Mouse (Mus musculus) macrophage (primary cell): Measurements from ENCODE around the gene Zfp786. TPM values are rescaled to one million over a fixed set of nuclear protein-coding genes. Genes with fewer than 3 reads are reported as not detected.

Source experiments
- H3K27ac ChIP-seq: fragments of 350-480 bp; formaldehyde crosslinking; 2 replicates; pipeline ENCODE4 v1.9.0; 2021
- H3K36me3 ChIP-seq: fragments of 350-480 bp; formaldehyde crosslinking; 2 replicates; pipeline ENCODE4 v1.9.0; 2021; ENCODE audit errors: inconsistent target
- H3K4me3 ChIP-seq: fragments of 350-480 bp; formaldehyde crosslinking; 2 replicates; pipeline ENCODE4 v1.9.0; 2021; ENCODE audit errors: inconsistent target
- H3K79me2 ChIP-seq: fragments of 350-480 bp; formaldehyde crosslinking; 2 replicates; pipeline ENCODE4 v1.9.0; 2021; ENCODE audit errors: inconsistent target
- WGBS: methylation state at CpG from one replicate; pipeline ENCODE4 v1.1.7; 2026; ENCODE audit warnings: inconsistent platforms; ENCODE audit not compliant: missing documents; 5-methylcytosine and 5-hydroxymethylcytosine counted together
- polyA plus RNA-seq: library from polyadenylated mRNA; stranded (reverse); fragments of 250-400 nt; gene quantifications from 3 replicates; pipeline ENCODE4 v1.2.4, GENCODE M21; 2018; ENCODE audit warnings: inconsistent platforms

Zfp786 gene
- polyA plus RNA-seq, 1 experiment from 2014 or later = 0.09 TPM

- Histone ChIP-seq H3K27ac (no peak overlapping the region), H3K36me3 (no peaks in the 10 kb centered on the region), H3K4me3 (no peak overlapping the region), H3K79me2 (peaks cover 38% of the 10 kb centered on the region)
- WGBS = 100% methylated on average over 2 of the region's 2 CpGs
These were observed 7.0 kb upstream of the Zfp786 start for GRCm38 (mm10) chr6:47837630-47838029.

- WGBS = 1% methylated on average over 44 of the region's 49 CpGs
- H3K27ac ChIP-seq = 0 out of 2 replicates have a peak overlapping the region, but pooled peaks have one; percentile 8
- peaks cover 33% of the 10 kb centered on the region for H3K79me2 ChIP-seq
- no peaks in the 10 kb centered on the region for H3K36me3 ChIP-seq
- H3K4me3 ChIP-seq = peak overlapping the region; percentile 51
These were observed 5.4 kb upstream of the Zfp786 start for GRCm38 (mm10) chr6:47835984-47836521.

GRCm38 (mm10) chr6:47835482-47835983, 4.9 kb upstream of the Zfp786 start, which contains the start of gene Zfp398:
Gene Zfp398 (plus strand): TSS chr6:47835661.
- 0 out of 2 replicates have a peak within 1 kb of the TSS, but pooled peaks have one; percentile 8 for H3K27ac ChIP-seq
- H3K4me3 ChIP-seq = peak within 1 kb of the TSS; percentile 51
- peaks cover 33% of the 10 kb centered on the region for H3K79me2 ChIP-seq
- no peaks in the 10 kb centered on the region for H3K36me3 ChIP-seq
- WGBS = under 1% methylated on average over 43 of the region's 52 CpGs

- Histone ChIP-seq H3K27ac (no peak overlapping the region), H3K4me3 (no peak overlapping the region), H3K79me2 (peaks cover 6% of the 10 kb centered on the region), H3K36me3 (no peaks in the 10 kb centered on the region)
- WGBS = 100% methylated on average over 1 of the region's 1 CpGs
These were observed 1.6 kb upstream of the Zfp786 start for GRCm38 (mm10) chr6:47832220-47832619.

GRCm38 (mm10) chr6:47828950-47829349, 1.7 kb downstream of the Zfp786 start:
- Histone ChIP-seq H3K27ac (no peak overlapping the region), H3K4me3 (no peak overlapping the region), H3K79me2 (no peaks in the 10 kb centered on the region), H3K36me3 (no peaks in the 10 kb centered on the region)
- WGBS = 54% methylated on average over 1 of the region's 1 CpGs

GRCm38 (mm10) chr6:47827462-47827861, 3.2 kb downstream of the Zfp786 start:
- no peak overlapping the region for H3K27ac ChIP-seq
- H3K36me3 ChIP-seq = no peaks in the 10 kb centered on the region
- H3K4me3 ChIP-seq = no peak overlapping the region
- H3K79me2 ChIP-seq = no peaks in the 10 kb centered on the region
- WGBS = 91% methylated on average over 4 of the region's 4 CpGs

GRCm38 (mm10) chr6:47824241-47824640, 6.4 kb downstream of the Zfp786 start:
- H3K36me3 ChIP-seq = no peaks in the 10 kb centered on the region
- 100% methylated on average over 1 of the region's 2 CpGs for WGBS

GRCm38 (mm10) chr6:47821776-47822175, 8.9 kb downstream of the Zfp786 start:
- Histone ChIP-seq H3K4me3 (no peak overlapping the region), H3K79me2 (no peaks in the 10 kb centered on the region), H3K27ac (no peak overlapping the region), H3K36me3 (no peaks in the 10 kb centered on the region)
- WGBS = 86% methylated on average over 6 of the region's 6 CpGs

More at GRCm38 (mm10) chr6:47824241-47824640, 6.4 kb downstream of the Zfp786 start:
- Histone ChIP-seq H3K27ac (no peak overlapping the region), H3K79me2 (no peaks in the 10 kb centered on the region), H3K4me3 (no peak overlapping the region)

- Histone ChIP-seq H3K27ac (no peak overlapping the region), H3K79me2 (no peaks in the 10 kb centered on the region), H3K4me3 (no peak overlapping the region), H3K36me3 (no peaks in the 10 kb centered on the region)
- WGBS = 94% methylated on average over 5 of the region's 5 CpGs
These were observed 9.4 kb downstream of the Zfp786 start for GRCm38 (mm10) chr6:47821236-47821635.

GRCm38 (mm10) chr6:47819626-47820325, 10.9 kb downstream of the Zfp786 start:
- H3K27ac ChIP-seq = no peak overlapping the region
- no peaks in the 10 kb centered on the region for H3K36me3 ChIP-seq
- no peaks in the 10 kb centered on the region for H3K79me2 ChIP-seq
- no peak overlapping the region for H3K4me3 ChIP-seq
- 96% methylated on average over 23 of the region's 23 CpGs for WGBS

GRCm38 (mm10) chr6:47818721-47819120, 11.9 kb downstream of the Zfp786 start:
- Histone ChIP-seq H3K79me2 (no peaks in the 10 kb centered on the region), H3K36me3 (no peaks in the 10 kb centered on the region), H3K27ac (no peak overlapping the region), H3K4me3 (no peak overlapping the region)
- WGBS = 91% methylated on average over 8 of the region's 8 CpGs

- peaks cover 18% of the 10 kb centered on the region for H3K79me2 ChIP-seq
- H3K36me3 ChIP-seq = no peaks in the 10 kb centered on the region
- H3K4me3 ChIP-seq = no peak overlapping the region
- H3K27ac ChIP-seq = no peak overlapping the region
- WGBS = 91% methylated on average over 1 of the region's 1 CpGs
These were observed 14.5 kb downstream of the Zfp786 start for GRCm38 (mm10) chr6:47816151-47816550.

GRCm38 (mm10) chr6:47813257-47813878, 17.3 kb downstream of the Zfp786 start, which contains the start of gene Pdia4:
Gene Pdia4 (minus strand): TSS chr6:47813430.
- 1% methylated on average over 44 of the region's 44 CpGs for whole genome bisulfite sequencing
- peak within 1 kb of the TSS; percentile 94 for H3K4me3 ChIP-seq
- no peaks in the 10 kb centered on the region for H3K36me3 ChIP-seq
- H3K79me2 ChIP-seq = peaks cover 46% of the 10 kb centered on the region
- H3K27ac ChIP-seq = peak within 1 kb of the TSS; percentile 69

GRCm38 (mm10) chr6:47812271-47812915, 18.3 kb downstream of the Zfp786 start:
- Histone ChIP-seq H3K27ac (peak overlapping the region; percentile 69), H3K4me3 (peak overlapping the region; percentile 94), H3K79me2 (peaks cover 55% of the 10 kb centered on the region), H3K36me3 (no peaks in the 10 kb centered on the region)
- 2% methylated on average over 17 of the region's 17 CpGs for WGBS
